Comparison of ENCODE assay signal across 8 mouse cellular contexts in the genomic region with DNA sequence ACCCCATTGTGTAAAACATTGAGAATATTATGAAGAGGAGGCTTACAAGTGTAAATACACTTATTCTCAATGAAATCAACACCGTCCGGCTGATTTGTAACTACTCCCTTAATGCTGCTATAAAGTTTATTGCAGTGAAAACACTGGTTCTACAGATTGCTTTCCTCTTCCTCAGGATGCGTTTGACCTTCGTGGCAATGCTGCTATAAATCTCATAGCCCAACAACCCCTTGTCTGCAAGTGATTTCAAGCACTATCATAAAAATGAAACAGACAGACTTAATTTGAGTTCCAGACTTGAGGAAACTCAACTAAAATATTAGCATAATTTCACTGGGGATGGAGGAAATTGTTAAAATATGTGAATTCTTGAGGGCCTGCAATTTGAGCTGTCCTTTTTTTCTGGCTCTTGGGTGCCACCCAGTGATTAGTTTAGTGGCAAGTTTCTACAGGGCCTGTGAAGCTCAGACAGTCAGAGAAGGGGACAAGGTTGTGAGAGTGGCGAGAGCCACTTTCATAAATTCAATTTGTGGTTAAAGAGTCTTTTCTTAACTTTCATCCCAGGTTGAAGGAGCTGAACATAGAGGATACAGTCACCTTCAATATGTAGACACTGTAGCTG.
DNase-seq lines count a peak whose midpoint lies in the region; ATAC-seq lines count a peak whose summit lies in the region.

No protein-coding gene starts in this region.

- ATAC-seq in neural tube, embryonic 14.5 days (ENCODE audit: low read depth): peak; percentile 60; the same call in 1 of the 2 replicates
- ATAC-seq in neural tube, embryonic 15.5 days (ENCODE audit: low FRiP score): no peak
- peak; percentile 70 for ATAC-seq in hindbrain, embryonic 16.5 days
- ATAC-seq in limb, embryonic 12.5 days (ENCODE audit: insufficient number of reproducible peaks, insufficient read depth, low FRiP score, low TSS enrichment, low read depth): peak; percentile 59; the same call in 1 of the 2 replicates

- WGBS in neural tube, embryonic 14.5 days: 25% methylated on average over 5 of the region's 5 CpGs
- 21% methylated on average over 5 of the region's 5 CpGs for WGBS in neural tube, embryonic 15.5 days
- WGBS in hindbrain, embryonic 16.5 days: 83% methylated on average over 5 of the region's 5 CpGs
- 11% methylated on average over 5 of the region's 5 CpGs for WGBS in limb, embryonic 12.5 days

- no peaks in the 10 kb centered on the region for H3K4me1 ChIP-seq in neural tube, embryonic 14.5 days (ENCODE audit: control insufficient read depth, insufficient read depth, low read length)
- H3K4me1 ChIP-seq in neural tube, embryonic 15.5 days: no peaks in the 10 kb centered on the region
- no peaks in the 10 kb centered on the region for H3K4me1 ChIP-seq in hindbrain, embryonic 16.5 days (ENCODE audit: control insufficient read depth, insufficient read depth, low read depth, low read length)
- peaks cover 6% of the 10 kb centered on the region for H3K4me1 ChIP-seq in limb, embryonic 12.5 days (replicated peaks)

- no peaks in the 10 kb centered on the region for H3K36me3 ChIP-seq in neural tube, embryonic 14.5 days (ENCODE audit: control insufficient read depth, insufficient read depth, low read length)
- H3K36me3 ChIP-seq in neural tube, embryonic 15.5 days: no peaks in the 10 kb centered on the region
- no peaks in the 10 kb centered on the region for H3K36me3 ChIP-seq in hindbrain, embryonic 16.5 days (ENCODE audit: control insufficient read depth, insufficient read depth, low read length)
- no peaks in the 10 kb centered on the region for H3K36me3 ChIP-seq in limb, embryonic 12.5 days

- H3K4me3 ChIP-seq in neural tube, embryonic 14.5 days (ENCODE audit: low read depth, low read length): no peak overlapping the region
- no peak overlapping the region for H3K4me3 ChIP-seq in neural tube, embryonic 15.5 days (replicated peaks)
- H3K4me3 ChIP-seq in hindbrain, embryonic 16.5 days (ENCODE audit: low read length): no peak overlapping the region
- no peak overlapping the region for H3K4me3 ChIP-seq in limb, embryonic 12.5 days (replicated peaks)

- H3K9me3 ChIP-seq in neural tube, embryonic 14.5 days (ENCODE audit: control insufficient read depth, low read length): no peaks in the 10 kb centered on the region
- H3K9me3 ChIP-seq in neural tube, embryonic 15.5 days (replicated peaks): no peaks in the 10 kb centered on the region
- H3K9me3 ChIP-seq in hindbrain, embryonic 16.5 days (ENCODE audit: control insufficient read depth, low read length): no peaks in the 10 kb centered on the region
- H3K9me3 ChIP-seq in limb, embryonic 12.5 days: no peaks in the 10 kb centered on the region

- no peaks in the 10 kb centered on the region for H3K27me3 ChIP-seq in neural tube, embryonic 14.5 days (ENCODE audit: control insufficient read depth, insufficient read depth, low read length)
- no peaks in the 10 kb centered on the region for H3K27me3 ChIP-seq in neural tube, embryonic 15.5 days (replicated peaks)
- no peaks in the 10 kb centered on the region for H3K27me3 ChIP-seq in hindbrain, embryonic 16.5 days (replicated peaks; ENCODE audit: control insufficient read depth, insufficient read depth, low read length)
- peaks cover 33% of the 10 kb centered on the region for H3K27me3 ChIP-seq in limb, embryonic 12.5 days

- peak; percentile 62 to 65 for DNase-seq in cerebellum, postnatal 10 days
- no peak for DNase-seq in cerebellum, adult 8-10 months
- no peak for DNase-seq in urinary bladder, postnatal 25 days (ENCODE audit: low spot score)
- no peak for DNase-seq in heart, adult 11 months

- no peak overlapping the region for H3K9ac ChIP-seq in neural tube, embryonic 14.5 days (replicated peaks; ENCODE audit: low read depth, low read length)
- no peak overlapping the region for H3K9ac ChIP-seq in neural tube, embryonic 15.5 days (replicated peaks)
- H3K9ac ChIP-seq in hindbrain, embryonic 16.5 days (ENCODE audit: low read depth, low read length): no peak overlapping the region
- H3K9ac ChIP-seq in limb, embryonic 12.5 days (replicated peaks): no peak overlapping the region

- no peak overlapping the region for H3K27ac ChIP-seq in neural tube, embryonic 14.5 days (ENCODE audit: low read depth, low read length)
- H3K27ac ChIP-seq in neural tube, embryonic 15.5 days (replicated peaks): no peak overlapping the region
- H3K27ac ChIP-seq in hindbrain, embryonic 16.5 days (ENCODE audit: low read depth, low read length): no peak overlapping the region
- no peak overlapping the region for H3K27ac ChIP-seq in limb, embryonic 12.5 days

- no peak overlapping the region for H3K4me2 ChIP-seq in neural tube, embryonic 14.5 days (ENCODE audit: low read depth, low read length)
- H3K4me2 ChIP-seq in neural tube, embryonic 15.5 days: no peak overlapping the region
- H3K4me2 ChIP-seq in hindbrain, embryonic 16.5 days (ENCODE audit: low read length): no peak overlapping the region
- H3K4me2 ChIP-seq in limb, embryonic 12.5 days: no peak overlapping the region

Comparison
In these comparisons a context has a peak if more than half of its experiments do, and no peak if none do; other contexts are left out.
1. DNase-seq: peak in cerebellum, postnatal 10 days (2 of 2); none in cerebellum, adult 8-10 months (single experiment), urinary bladder, postnatal 25 days (single experiment) and heart, adult 11 months (single experiment).